Mouse (Mus musculus) adrenal gland, adult 18-20 months (tissue): ENCODE data around the gene Vmn2r72. TPM values are rescaled to one million over a fixed set of nuclear protein-coding genes. Genes with fewer than 3 reads are reported as not detected.

Experiments used
- DNase-seq, 2 experiments: peaks; one replicate each; pipeline ENCODE4 v3.0.0; 2021 to 2022; ENCODE audit warnings: low spot score in 2 of 2
- long read RNA-seq, 2 experiments: library from polyadenylated mRNA; stranded (forward); transcript quantifications; one replicate each; pipeline ENCODE4 v2.0.0; 2021
- total RNA-seq, 2 experiments: library from RNA; stranded (reverse); gene quantifications; 1 replicate in 1 of 2; 2 replicates in 1 of 2; pipeline ENCODE4 v1.2.3; 2021

Gene Vmn2r72
- total RNA-seq: not detected
- long read RNA-seq, experiment 1: 0 reads
- long read RNA-seq, experiment 2: 0 reads

- DNase-seq: no peak
Observed at GRCm38 (mm10) chr7:85754997-85755396, at the start of gene Vmn2r72. TSS of gene Vmn2r72 (minus strand) at chr7:85755097.

Other genes with a start within 250 kb of the Vmn2r72 start
- gene Vmn2r71, start 192.0 kb downstream of the Vmn2r72 start, total RNA-seq: not detected
- not detected for gene Vmn2r70, start 185.9 kb downstream of the Vmn2r72 start, total RNA-seq
- not detected for gene Vmn2r73, start 121.2 kb upstream of the Vmn2r72 start, total RNA-seq
- gene Vmn2r74, start 206.5 kb upstream of the Vmn2r72 start, total RNA-seq: not detected